Mouse (Mus musculus): ENCODE results near the gene Ces5a.
"Not testable (repeated sequence)": the region's sequence is repeated elsewhere in the genome, so short reads cannot be mapped to it uniquely, and the experiment has no call there.

Ces5a gene

DNA sequence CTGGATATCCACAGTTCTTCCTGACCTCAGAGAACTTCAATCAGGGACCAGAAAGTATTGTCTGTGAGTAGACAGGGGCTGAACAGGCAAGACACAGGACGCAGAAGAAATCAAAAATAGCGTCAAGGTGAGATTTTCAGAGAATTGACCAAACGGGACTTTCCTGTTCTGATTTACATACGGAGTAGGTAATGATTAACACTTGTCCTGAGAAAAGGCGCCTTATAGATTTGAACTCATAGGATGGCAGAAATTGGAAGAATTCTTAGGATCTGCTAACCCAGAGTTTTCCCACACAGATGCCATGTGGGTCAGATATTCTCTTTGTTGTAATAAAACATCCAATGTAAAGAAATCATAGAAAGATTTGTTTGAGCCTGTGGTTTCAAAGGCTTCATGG lies at the start of gene Ces5a:
Gene Ces5a (minus strand): TSS at position 101 of the 400 bp plus-strand sequence.
- ChIA-PET POLR2A (no interaction called here), CTCF (no interaction called here)

DNA sequence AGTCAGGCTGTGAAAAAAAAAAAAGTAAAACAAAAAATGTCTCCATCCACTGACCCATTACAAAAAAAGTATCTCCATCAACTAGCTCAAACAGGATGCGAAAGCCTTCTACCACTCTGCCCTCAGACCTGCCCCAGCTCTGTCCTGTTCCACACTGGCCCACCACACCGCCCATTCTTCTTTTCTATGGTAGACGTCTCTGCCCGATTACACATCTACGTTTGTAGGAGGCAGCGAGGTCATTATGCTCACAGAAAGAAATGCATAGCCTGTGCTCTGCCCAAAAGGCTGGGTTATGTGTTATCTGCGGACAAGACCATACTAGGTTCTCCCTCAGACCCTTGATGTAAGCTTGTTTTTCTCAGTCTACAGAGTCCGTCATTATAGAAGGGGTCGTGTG lies 37.2 kb upstream of the Ces5a start:
- ChIA-PET CTCF (no interaction called here), POLR2A (no interaction called here)

DNA sequence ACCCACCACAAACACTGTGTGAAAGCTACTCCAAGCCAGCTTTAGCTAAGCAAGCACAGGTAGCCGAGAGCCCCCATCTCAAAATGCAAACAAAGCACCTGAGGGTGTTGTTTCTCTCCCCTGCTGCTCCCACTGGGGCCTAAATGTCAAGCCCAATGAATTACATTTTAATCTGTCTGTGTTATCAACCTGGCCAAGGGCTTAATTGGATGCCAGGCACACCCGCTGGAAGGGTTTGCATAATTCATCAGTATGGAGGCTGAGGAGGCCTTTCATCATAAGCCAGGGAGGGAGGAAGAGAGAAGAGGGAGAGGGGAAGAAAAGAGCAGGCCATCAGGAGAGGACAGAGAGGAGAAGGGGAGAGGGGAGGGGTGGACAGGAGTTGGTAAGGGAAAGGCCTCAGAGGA lies 36.5 kb upstream of the Ces5a start:
- ChIA-PET POLR2A (no interaction called here), CTCF (no interaction called here)

DNA sequence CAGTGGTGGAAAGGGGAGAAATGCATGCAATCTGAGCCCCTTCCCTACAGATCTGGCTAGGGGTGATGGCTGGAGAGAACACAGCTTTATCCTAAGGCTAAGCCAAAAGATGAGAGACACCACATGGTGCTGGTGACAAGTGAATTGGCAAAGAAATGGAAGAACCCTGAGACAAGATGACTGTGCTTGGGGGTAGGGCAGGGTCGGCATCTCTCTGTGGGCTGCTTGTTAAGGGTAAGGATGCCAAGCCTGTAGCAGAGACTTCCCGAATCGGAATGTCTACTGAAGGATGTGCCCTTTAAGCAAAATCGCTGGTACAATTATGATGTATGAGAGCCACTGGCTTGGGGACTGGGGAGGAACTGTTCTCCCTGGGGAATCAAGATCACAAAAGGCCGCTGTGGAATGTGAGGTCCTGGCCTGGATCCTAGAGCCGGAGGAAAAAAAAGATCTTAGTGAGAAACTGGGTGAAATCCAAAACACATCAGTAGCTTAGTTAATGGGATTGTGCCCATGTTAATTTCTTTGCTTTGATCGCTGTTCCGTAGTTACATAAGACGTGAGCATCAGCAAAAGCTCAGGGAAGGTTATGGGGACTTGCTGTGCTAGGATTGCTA lies 35.8 kb upstream of the Ces5a start:
- ChIA-PET CTCF (no interaction called here), POLR2A (interaction anchor here in 1 of 4 experiments (0.5 kb wide), 1 partner anchor 483 kb away, joined by 3 read pairs; no protein-coding TSS in a partner anchor)

DNA sequence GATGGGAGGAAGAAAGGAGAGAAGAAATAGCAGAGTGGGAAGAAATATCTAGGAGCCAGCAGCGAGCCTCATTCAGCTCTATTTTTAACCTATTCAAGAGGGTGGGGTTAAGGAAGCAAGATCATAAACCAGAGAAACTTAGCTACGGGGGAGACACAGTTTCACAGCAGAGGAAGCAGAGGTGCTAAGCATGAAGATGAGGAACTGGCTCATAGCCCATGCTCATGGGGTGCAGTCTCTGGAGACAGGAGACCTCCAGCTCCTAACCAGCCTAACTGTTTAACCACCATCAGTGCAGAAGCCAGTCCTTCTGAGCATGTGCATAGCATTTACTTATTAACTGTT lies 34.5 kb upstream of the Ces5a start:
- ChIA-PET POLR2A (no interaction called here), CTCF (no interaction called here)

DNA sequence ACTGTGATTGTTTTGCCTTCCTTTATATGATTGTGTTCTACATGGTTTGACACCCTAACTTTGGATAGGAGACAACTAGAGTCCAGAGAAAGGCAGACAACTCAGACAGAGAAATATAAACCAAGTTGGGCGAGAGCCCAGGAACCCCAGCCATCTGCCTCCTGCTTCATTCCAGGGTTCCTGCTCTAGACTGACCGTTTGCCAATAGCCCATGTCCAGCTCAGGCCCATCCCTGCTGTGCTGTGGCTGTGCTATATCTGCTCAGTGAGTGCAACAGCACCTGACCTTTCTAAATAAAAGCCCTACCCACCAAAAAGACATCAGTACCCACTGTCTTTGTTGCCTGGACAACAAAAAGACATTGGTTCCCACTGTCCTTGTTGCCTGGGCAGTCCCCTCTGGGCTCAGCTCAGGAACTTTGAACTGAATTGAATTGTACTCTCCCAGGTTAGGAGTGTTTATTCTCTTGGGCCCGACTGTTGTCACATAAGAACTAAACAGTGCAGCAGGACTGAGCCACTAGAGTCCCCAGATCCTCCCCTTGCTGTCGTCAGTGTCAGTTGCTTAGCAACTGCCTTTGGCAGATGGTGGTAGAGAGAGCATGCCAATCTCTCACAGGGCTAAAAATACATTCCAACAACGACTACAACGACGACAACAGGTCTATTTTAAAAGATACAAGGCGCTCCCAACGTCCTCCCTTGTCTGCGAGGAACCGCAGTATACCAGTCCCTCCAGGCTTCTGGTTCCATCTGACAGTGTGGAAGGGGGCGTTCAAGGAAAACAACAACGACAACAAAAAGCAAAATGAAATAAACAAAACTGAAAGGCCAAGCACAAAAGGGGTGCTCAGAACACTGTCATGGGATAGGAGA lies 33.9 kb upstream of the Ces5a start:
- CTCF ChIA-PET: no interaction called here
- POLR2A ChIA-PET: no interaction called here

DNA sequence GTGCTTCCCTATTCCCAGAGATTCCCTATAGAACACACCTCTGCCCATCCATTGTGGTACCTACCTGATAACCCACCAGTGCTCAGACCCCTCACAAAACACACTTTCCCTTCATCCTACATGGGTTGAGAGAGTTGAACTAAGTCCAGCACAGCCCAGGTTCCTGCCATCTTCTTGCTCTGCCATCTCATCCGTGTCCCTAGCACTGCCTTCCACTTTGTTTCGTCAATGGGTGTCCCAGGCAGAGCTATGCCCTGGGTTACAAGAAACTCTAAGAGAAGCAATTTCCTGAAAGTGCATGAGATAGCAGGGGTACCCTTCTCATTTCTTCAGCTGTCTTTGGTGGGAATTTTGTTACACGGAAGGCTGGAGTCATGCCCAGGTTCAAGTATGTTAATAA lies 33.0 kb upstream of the Ces5a start:
- POLR2A ChIA-PET: no interaction called here
- CTCF ChIA-PET: no interaction called here

DNA sequence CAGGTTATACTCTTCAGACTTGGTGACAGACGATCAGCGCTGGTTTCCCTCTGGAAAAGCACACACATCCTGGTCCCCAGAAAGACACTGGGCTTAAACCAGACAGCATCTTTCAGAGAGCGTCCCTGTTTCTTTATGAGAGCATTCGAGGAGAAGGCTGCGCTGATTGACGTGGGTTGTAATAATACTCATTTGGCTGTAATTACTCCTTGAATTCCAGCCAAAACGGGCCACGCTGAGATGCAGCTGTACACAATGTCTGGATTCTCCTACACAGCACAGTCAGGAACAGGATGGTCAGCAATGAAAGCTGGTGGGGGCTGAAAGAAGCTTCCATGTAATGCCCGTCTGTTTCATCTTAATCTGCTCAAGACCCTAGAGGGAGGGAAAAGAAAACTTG lies 31.5 kb upstream of the Ces5a start:
- CTCF ChIA-PET: no interaction called here

DNA sequence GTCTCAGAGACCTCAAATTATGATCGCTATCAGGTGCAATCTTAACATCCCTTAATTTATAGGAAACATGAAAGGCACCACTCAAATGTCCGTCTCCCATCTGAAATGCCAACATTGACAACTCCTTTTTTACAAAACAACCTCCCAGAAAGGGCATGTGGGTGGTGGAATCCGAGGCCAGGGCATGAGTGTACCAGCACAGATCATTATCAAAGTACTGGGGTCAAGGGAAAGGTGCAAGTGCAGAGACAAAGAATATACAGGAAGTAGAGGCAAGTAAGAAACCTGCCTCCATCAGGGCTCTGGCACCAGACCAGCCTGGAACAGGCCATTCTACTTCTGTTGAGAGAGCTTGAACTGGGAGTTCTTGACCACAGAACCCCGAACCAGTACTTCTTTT lies 29.0 kb upstream of the Ces5a start:
- ChIA-PET CTCF (no interaction called here), POLR2A (no interaction called here)

More for the DNA sequence above, 31.5 kb upstream of the Ces5a start:
- POLR2A ChIA-PET: no interaction called here

DNA sequence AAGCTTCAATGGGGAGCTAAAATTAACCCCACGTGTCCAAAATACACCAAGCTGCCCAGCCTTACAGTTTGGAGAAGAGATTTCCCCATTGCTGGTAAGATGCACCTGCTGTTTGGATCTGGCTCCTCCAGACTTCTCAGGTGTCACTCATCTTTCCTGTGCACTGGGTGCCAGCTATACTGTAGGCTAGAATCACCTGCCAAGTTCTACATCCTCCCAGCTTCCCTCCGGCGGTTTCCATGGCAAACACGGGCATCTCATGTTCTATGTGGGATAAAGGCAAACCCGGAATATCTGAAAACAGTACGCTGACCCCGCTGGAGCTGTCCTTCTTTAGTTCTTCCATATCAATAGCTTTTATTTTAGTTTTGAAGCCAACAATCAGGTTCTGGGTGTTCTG lies 27.9 kb upstream of the Ces5a start:
- CTCF ChIA-PET: no interaction called here
- POLR2A ChIA-PET: no interaction called here

DNA sequence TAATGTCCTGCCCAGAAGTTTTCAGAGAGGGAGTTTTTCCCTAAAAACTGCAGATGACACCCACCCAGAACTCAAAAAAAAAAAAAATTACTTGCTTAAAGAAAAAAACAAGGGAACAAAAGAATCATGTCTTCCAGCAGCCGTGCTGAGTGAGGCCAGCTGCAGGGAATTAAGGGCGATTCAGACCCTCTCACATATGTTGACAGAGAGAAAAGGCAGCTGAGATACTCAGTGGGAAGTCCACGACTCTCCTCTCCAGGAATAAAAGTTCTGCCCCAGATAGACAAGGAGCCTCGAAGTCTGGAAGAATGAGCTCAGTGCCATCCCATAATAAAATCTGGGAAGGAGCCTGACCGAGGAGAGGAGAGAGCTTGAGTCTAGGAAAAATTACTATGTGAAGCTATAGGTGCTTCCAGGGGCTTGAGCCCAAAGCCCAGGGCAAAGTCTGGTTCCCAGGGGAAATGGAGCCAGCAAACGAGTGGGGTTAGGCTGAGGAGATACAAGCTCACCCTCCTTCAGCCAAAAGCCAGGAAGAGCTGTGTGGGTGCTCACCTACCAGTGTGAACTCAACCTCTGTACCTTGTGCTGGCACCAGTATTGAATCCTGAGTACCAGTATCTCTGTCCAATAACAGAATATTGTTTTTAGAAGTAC lies 27.1 kb upstream of the Ces5a start:
- ChIA-PET CTCF (no interaction called here), POLR2A (no interaction called here)

DNA sequence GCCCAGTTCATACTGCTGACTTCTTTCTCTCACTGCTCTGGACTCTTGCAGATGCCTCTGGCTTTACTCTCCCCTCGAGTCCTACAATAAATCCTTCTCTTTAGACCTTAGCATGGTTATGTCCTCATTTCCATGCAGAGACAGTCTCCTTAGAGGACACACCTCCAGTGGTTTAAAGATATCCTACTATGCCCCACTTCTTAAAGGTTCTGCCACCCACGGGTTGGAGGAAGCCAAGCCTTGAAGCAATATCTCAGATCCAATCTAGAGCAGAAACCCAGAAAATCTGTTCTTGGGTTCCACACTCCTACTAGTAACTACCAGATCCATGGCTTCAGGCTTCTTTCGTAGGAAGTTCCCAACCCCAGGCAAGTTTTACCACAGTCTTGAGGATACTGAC lies 25.6 kb upstream of the Ces5a start:
- ChIA-PET POLR2A (no interaction called here), CTCF (no interaction called here)

DNA sequence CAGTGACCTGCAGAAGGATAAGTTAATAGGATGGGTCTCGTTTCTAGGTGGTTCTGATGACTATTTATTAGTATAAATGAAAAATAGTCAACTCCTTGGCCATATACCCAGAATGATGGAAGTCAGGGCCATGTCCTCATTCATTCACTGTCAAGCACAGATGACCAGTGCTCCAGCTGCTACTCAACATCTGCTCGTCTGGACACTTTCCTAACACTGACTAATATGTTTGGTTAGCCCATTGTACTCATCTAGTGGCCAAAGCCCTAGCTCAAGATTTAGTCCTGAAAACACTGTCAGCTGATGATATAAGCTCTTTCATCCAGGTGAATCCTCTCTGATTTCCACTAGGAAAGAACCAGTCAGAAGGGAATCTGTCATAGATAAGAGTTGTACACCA lies 24.1 kb upstream of the Ces5a start:
- ChIA-PET CTCF (interaction anchor here in 1 of 4 experiments (0.7 kb wide), 1 partner anchor 254 kb away, joined by 3 read pairs; no protein-coding TSS in a partner anchor), POLR2A (no interaction called here)

DNA sequence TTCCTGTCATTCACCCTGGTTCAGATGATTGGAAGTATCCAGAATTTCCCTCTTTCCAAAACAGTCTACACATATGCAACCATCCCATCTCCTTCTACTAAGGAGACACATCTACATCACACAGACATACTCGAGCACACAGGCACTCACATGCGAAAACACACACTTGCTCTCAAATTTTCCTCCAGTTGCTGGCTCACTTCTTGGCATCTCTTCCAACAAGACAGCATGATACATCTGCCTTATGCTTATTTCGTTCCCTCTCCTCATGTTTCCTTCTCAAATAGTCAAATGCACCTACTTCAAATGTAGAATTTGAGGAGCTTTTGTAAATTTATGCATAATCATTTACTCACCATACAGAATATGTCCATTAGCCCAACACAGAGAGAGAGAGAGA lies 33.0 kb downstream of the Ces5a start:
- ChIA-PET CTCF (no interaction called here), POLR2A (interaction anchor here in 1 of 4 experiments (0.6 kb wide), 1 partner anchor 807 kb away, joined by 5 read pairs; no protein-coding TSS in a partner anchor)

DNA sequence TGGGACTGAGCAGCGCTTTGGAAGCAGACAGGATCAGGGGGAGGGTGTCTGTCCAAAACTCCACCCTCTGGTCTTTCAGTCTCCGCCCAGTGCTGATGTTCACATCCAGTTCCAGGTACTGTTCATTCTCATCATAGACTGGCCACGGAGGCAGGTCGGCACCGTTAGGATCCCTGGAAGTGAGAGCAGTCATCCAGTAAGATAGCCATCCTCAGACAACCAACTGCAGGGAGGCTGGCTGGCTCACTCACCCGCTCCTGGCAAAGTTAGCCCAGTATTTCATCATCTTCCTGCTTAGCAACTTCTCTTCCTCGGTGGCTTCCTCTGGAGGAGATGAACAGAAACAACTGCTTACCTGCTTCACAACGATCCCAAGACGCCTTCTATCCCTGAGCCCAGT lies 36.2 kb downstream of the Ces5a start:
- POLR2A ChIA-PET: interaction anchor here in 2 of 4 experiments (0.6 to 0.7 kb wide), 2 partner anchors 126 to 695 kb away, joined by 4 to 5 read pairs; no protein-coding TSS in a partner anchor
- CTCF ChIA-PET: interaction anchor here in 3 of 4 experiments (0.7 to 1.7 kb wide), 5 partner anchors 23 to 489 kb away, joined by 3 to 5 read pairs (median 3); no protein-coding TSS in a partner anchor

DNA sequence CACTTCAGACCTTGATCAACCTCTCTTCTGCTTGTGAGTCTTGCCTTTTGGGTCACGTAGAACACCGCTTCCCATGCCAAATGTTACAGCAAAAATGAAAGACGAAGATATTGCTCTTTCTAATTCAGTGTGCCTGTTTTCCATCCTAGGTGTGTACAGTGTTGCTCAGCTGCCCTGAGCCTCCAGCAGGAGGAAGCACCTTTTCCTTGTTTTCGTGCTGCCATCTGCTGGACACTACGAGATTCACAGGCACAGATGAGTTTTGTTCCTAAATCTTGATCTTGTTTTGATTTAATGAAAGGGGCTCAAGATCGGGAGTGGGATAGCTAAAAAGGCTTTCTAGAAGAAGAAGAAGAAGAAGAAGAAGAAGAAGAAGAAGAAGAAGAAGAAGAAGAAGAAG lies 40.3 kb downstream of the Ces5a start:
- CTCF ChIA-PET: interaction anchor here (0.6 to 2.7 kb wide), 14 partner anchors 19 to 1813 kb away, joined by 3 to 18 read pairs (median 3); no protein-coding TSS in a partner anchor

DNA sequence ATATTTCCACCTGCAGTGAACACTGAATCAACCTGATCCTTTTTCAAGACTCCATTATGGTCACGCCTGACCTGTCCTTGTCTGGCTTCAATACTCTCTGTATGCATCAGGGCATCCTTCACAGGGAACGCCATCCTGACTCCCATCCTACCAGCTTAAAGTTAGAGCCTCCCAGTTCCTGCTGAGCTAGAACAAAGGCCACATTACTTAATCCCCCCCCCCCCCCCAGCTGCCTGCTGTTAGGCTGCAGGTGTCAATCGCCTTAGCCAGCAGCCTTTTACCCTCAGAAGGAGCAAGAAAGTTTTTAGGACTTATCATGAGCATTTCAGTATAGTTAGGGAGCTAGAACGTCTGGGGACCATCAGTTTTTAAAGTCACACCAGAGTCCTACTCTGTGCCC lies 46.9 kb downstream of the Ces5a start:
- POLR2A ChIA-PET: interaction anchor here in 2 of 4 experiments (0.6 kb wide), 2 partner anchors 49 to 373 kb away, joined by 3 to 4 read pairs; no protein-coding TSS in a partner anchor

More for the DNA sequence above, 40.3 kb downstream of the Ces5a start:
- POLR2A ChIA-PET: interaction anchor here in 3 of 4 experiments (0.6 to 1.2 kb wide), 4 partner anchors 36 to 65 kb away, joined by 3 read pairs; no protein-coding TSS in a partner anchor

DNA sequence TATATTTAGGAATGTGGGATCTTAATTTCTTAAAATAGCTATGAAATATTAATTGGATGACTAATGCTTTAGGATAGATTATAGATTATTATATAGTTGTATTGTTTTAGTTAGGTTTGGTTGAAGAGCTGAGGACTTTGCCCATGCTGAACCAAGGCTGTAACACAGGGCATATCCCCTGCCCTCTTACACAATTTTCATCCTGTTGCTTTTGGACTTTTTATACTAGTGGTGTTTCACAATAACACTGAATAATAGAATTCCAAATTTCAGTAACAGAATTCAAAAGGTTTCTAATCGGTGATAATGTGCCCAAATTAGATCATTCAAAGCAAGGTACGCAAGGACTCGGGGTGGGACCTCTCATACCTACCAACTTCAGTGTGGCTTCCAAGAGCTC lies 57.4 kb downstream of the Ces5a start:
- CTCF ChIA-PET: no interaction called here
- POLR2A ChIA-PET: no interaction called here

More for the DNA sequence above, 46.9 kb downstream of the Ces5a start:
- CTCF ChIA-PET: interaction anchor here in 2 of 4 experiments (0.6 to 0.9 kb wide), 3 partner anchors 13 to 1889 kb away, joined by 4 to 5 read pairs (median 4); no protein-coding TSS in a partner anchor

DNA sequence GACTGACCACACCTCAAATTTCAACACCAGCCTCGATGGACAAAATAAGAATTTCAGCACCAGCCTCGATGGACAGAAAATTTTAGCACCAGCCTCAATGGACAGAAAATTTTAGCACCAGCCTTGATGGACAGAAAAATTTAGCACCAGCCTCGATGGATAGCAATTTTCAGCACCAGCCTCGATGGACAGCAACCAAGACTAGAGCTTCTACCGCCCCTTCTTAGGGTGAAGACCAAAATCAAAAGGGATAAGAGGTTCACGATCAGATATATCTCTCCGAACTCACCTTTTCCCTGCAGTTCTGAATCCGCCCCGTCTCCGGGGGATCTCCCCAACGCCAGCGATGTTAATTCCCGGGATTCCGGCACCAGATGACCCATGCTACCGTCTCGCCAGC lies 65.9 kb downstream of the Ces5a start:
- CTCF ChIA-PET, POLR2A ChIA-PET: not testable (repeated sequence)

DNA sequence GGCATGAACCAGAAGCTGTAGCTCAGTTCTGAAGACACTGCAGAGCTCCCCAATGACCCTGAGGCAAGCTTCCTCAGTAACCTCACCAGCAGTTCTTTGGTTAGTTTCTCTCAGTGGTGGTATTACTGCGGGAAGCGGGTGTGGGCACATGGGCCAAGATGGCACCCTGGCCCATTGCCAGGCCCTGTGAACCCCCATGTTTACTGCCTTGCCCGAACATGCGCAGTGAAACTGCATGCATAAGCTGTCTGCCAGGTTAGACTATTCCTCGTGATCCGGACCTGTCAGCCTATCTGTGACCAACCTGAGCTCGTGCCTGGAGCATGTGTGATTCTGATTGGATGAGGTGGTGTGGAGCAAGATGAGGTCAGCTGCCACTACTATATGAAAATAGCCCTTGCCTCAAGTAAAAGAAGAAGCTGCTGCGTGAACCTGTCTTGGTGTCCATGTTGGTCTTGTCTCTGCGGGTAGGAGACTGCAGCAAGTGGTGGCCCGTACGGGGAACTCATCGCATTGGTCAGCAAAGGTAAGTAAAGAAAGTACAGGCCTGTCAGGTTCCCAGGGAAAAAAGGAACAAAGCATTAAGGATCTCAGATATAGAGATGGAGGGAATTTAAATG lies 81.3 kb downstream of the Ces5a start:
- ChIA-PET CTCF (interaction anchor here in 1 of 4 experiments (1.4 kb wide), 1 partner anchor 23 kb away, joined by 5 read pairs; no protein-coding TSS in a partner anchor), POLR2A (interaction anchor here in 1 of 4 experiments (0.9 kb wide), 1 partner anchor 12 kb away, joined by 3 read pairs; no protein-coding TSS in a partner anchor)
